Mouse (Mus musculus) testis, adult 10 weeks (tissue): ENCODE results near the gene Miga1. TPM values are rescaled to one million over a fixed set of nuclear protein-coding genes. Genes with fewer than 3 reads are reported as not detected.

Experiments
- polyA plus RNA-seq: library from polyadenylated mRNA; stranded (reverse); fragments of 350-450 nt; fragmentation: Illumina TruSeq; extraction: RNeasy Lipid Tissue Mini Kit (QIAGEN cat#74804); gene quantifications from one replicate; pipeline ENCODE4 v1.2.3, GENCODE M21; 2014; ENCODE audit warnings: low read depth, low replicate concordance

The Miga1 gene
- polyA plus RNA-seq = 7.4 TPM

GRCm38 (mm10) chr3:152339862-152340557 lies at the start of gene Miga1:
Gene Miga1, minus strand, starts transcription at chr3:152340407.

GRCm38 (mm10) chr3:152345732-152346632 lies 5.8 kb upstream of the Miga1 start, which contains the start of gene Usp33:
Gene Usp33, plus strand, starts transcription at chr3:152346478.

GRCm38 (mm10) chr3:152266036-152266421 lies 74.2 kb downstream of the Miga1 start, which contains the start of gene Nexn:
Gene Nexn, minus strand, starts transcription at chr3:152266350.

Other genes with a start within 250 kb of the Miga1 start
- gene Gipc2, start 174.2 kb downstream of the Miga1 start, polyA plus RNA-seq = 10.8 TPM
- 466 TPM for gene Dnajb4, start 130.1 kb downstream of the Miga1 start, polyA plus RNA-seq
- 122 TPM for gene Fubp1, start 130.0 kb downstream of the Miga1 start, polyA plus RNA-seq
- 49.9 TPM for gene Nexn, start 74.1 kb downstream of the Miga1 start, polyA plus RNA-seq
- 25.8 TPM for gene Usp33, start 6.1 kb upstream of the Miga1 start, polyA plus RNA-seq
- gene Zzz3, start 55.1 kb upstream of the Miga1 start, polyA plus RNA-seq = 52.4 TPM